Mouse (Mus musculus) MEL (cell line): ENCODE results near the gene Commd4.

Experiments used
- CTCF ChIP-seq, 3 experiments: IDR thresholded peaks in 2 of 3; conservative IDR thresholded peaks in 1 of 3; 2 replicates each; pipeline ENCODE4 v1.5.1; 2011 to 2012; ENCODE audit warnings: low read length in 3 of 3, low read depth in 2 of 3, mild to moderate bottlenecking in 2 of 3, improper control_type of control experiment in 1 of 3, inconsistent platforms in 1 of 3, mixed read lengths in 1 of 3, moderate library complexity in 1 of 3; ENCODE audit not compliant: control insufficient read depth in 1 of 3, insufficient read depth in 1 of 3, poor library complexity in 1 of 3, severe bottlenecking in 1 of 3
- POLR2A ChIP-seq, 2 experiments: IDR thresholded peaks; 2 replicates each; pipeline ENCODE4 v1.6.1; 2011 to 2012; ENCODE audit warnings: low read length in 2 of 2, mild to moderate bottlenecking in 2 of 2, control low read depth in 1 of 2, improper control_type of control experiment in 1 of 2, low read depth in 1 of 2, moderate library complexity in 1 of 2; ENCODE audit not compliant: control insufficient read depth in 1 of 2, insufficient read depth in 1 of 2, poor library complexity in 1 of 2
- TAL1 ChIP-seq: IDR thresholded peaks from 2 replicates; pipeline ENCODE4 v1.6.1; 2012; ENCODE audit warnings: mild to moderate bottlenecking, inconsistent platforms, low read length, moderate library complexity, mixed read lengths

DNA sequence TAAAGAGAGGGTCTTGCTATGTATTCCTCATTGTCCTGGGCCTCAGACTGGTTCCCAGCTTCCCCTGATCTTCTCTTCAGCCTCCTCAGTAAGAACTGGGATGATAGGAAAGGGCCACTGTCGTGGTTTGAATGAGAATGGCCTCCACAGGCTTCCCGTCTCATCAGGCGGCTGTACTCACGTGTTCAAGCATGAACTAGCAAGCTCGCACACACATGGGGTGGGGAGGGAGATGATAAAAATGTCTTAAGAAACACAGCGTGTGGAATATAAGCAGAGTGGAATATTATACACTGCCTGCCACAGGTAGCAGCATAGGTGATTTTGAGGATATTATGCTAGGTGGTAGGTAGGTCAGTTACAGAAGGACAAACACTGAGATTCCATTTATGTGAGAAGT is 9.1 kb downstream of the Commd4 start:
- TF ChIP-seq CTCF (IDR thresholded peaks at IDR 0.05 in 2 of 3, conservative IDR thresholded peaks at IDR 0.05 in 1 of 3; ENCODE audit: control insufficient read depth in 1 of 3, insufficient read depth in 1 of 3, low read depth in 2 of 3, low read length in 3 of 3, poor library complexity in 1 of 3, severe bottlenecking in 1 of 3) (no peak), TAL1 (no peak), POLR2A (IDR thresholded peaks at IDR 0.05; ENCODE audit: control insufficient read depth in 1 of 2, insufficient read depth in 1 of 2, low read depth in 1 of 2, low read length in 2 of 2, poor library complexity in 1 of 2) (no peak)
